Mouse (Mus musculus): ENCODE measurements at regions not wholly inside any gene's neighbourhood (a gene's known extent, or its start where the extent isn't known, plus 50 kb on each side); places are given as distances from the start of the nearest gene placed in this dataset.

DNA sequence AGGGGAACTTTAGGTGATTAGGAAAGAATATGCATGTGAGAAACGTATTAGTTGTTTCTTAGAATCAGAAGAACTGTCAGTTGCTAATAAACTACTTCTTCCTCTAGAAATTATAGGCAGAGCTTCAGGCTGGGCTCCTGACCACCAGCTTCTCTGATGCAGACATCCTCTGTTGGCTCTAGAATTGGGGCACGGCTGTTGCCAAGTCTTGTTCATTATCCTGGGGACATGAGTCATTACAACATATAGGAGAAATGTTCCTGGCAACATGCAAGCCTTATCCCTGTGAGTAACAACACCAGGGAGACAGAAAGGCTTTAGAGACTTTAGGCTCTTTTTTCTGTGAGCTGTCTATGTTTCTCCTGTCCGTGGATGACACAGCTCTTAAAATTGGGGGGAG lies 329.1 kb upstream of the Kirrel3 start:
- TF ChIP-seq CTCF (IDR thresholded peaks at IDR 0.05; ENCODE audit: borderline replicate concordance, insufficient read depth, low read depth, low read length) = no peak
- TF ChIP-seq POLR2A (IDR thresholded peaks at IDR 0.05; ENCODE audit: borderline replicate concordance, insufficient read depth, low read length) = no peak

Data from cerebellum, adult 2 months (tissue).